Mouse (Mus musculus): ENCODE results near the gene Sec22b.

- TF ChIP-seq CTCF (IDR thresholded peaks at IDR 0.05; ENCODE audit: low read depth, low read length): no peak
- TF ChIP-seq EP300 (IDR thresholded peaks at IDR 0.05; ENCODE audit: insufficient read depth, low read depth, low read length): no peak
- TF ChIP-seq POLR2A (IDR thresholded peaks at IDR 0.05; ENCODE audit: insufficient read depth, low read length): no peak
Observed at GRCm38 (mm10) chr3:97901586-97901985, 596 bp downstream of the Sec22b start.

All from ES-Bruce4 (cell line).